Mouse (Mus musculus) brain, embryonic 14.5 days (tissue): ENCODE results near the gene Ophn1.

Experiments
- CTCF ChIP-seq: fragments of 200-500 bp; IDR thresholded peaks from 2 replicates; pipeline ENCODE4 v1.5.1; 2012; ENCODE audit warnings: inconsistent platforms, mild to moderate bottlenecking, moderate library complexity, borderline replicate concordance; ENCODE audit not compliant: insufficient read depth, insufficient read length; ENCODE audit errors: extremely low read depth
- POLR2A ChIP-seq: fragments of 200-500 bp; IDR thresholded peaks from 2 replicates; pipeline ENCODE4 v1.6.1; 2012; ENCODE audit warnings: mild to moderate bottlenecking, inconsistent platforms, borderline replicate concordance; ENCODE audit not compliant: poor library complexity, insufficient read depth, insufficient read length, severe bottlenecking; ENCODE audit errors: extremely low read depth

DNA sequence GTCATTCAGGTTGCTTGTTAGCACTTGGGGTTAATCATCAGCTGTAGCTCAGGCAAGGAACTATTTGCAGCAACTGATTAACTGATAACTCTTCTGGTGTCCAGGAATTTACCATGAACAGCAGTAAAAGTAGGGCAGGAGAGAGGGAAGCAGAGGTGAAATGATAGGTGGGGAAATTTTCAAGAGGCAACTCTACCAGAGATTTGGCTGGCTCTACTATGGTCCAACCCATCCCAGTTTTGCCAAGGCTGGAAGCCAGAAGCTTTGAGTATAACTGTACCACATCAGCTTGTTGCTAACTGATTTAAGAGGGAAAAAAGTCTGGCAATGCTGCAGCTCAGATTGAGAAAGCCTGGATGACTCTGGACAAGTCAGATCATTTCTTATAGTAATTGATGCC, 316.6 kb downstream of the Ophn1 start:
- TF ChIP-seq CTCF (no peak), POLR2A (no peak)
